Mouse (Mus musculus) adrenal gland, postnatal 4 days (tissue): ENCODE results near the gene Intu. TPM values are rescaled to one million over a fixed set of nuclear protein-coding genes. Genes with fewer than 3 reads are reported as not detected.

Source experiments
- DNase-seq, 2 experiments: peaks; one replicate each; pipeline ENCODE4 v3.0.0; 2021 to 2022; ENCODE audit warnings: low spot score in 2 of 2, mixed read lengths in 2 of 2
- total RNA-seq, 2 experiments: library from RNA; stranded (reverse); gene quantifications; 2 replicates each; pipeline ENCODE4 v1.2.3; 2021

The Intu gene
- total RNA-seq, 2 experiments from 2014 or later = 3.1 to 3.5 TPM

- no peak for DNase-seq
These were observed 3.9 kb upstream of the Intu start for GRCm38 (mm10) chr3:40527218-40527617.

DNA sequence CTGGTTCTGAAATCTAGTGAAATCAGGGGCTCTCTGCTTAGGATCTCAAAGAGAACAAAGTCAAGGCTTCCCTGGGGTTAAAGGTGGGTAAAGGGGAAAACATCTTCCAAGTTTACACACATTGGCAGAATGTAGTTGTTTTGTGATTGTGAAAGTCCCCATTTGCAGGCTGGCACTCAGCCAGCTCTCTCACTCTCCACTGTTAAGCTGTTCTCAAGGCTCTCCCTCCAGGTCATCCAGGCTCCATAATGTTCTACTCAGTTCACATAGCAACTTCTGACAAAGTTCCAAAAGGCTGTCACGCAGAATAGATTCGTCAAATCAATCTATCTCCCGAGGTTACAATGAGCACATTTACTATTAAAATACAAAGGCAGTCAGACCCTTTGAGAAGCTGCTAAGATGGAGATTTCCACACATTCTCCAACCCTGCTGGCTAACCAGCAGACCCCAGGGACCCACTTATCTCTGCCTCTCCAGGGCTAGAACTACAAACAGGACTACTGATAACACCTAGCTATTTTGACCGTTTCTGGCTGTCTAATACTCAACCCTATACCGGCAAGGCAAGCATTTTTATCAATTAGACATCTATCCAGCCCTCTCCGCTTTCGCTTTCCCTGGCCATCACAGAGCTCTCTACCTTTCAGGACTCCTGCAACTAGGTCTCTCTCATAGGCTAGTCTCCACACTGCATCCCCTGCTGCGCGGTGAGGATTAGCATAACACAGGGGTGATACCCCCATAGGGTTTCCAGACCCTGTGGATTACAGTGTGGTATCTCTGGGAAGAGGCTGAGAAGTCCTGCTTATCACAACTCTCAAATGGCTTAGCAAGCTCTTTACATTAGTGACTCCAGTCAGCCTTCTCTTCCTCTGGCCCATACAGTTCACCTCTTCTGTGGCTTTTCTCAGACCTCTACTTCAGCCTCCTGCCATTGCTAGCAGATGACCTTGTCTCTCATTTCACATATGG is 2.8 kb upstream of the Intu start:
- DNase-seq = no peak

- DNase-seq = no peak
These were observed 2.1 kb upstream of the Intu start for GRCm38 (mm10) chr3:40528958-40529357.

- no peak for DNase-seq
These were observed 241 bp upstream of the Intu start for GRCm38 (mm10) chr3:40530845-40531244.

DNA sequence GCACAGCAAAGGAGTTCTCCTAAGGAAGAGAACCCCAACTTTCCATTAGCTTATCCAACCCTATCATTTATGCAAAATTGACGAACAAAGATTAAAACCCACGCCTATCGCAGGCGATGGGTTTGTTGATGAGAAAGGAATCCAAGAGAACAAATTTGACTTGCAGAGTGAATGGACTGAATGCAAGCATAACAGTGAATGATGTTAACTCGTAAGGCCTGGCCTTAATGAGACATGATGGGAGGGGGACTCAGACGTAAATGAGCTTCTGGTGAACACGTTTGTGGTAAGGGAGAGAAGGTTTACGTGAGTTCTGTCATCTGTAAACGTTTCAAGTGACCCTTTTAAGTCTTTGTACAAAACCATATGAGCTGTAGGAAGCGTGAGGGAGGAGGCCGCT is 1.2 kb downstream of the Intu start:
- no peak for DNase-seq

DNA sequence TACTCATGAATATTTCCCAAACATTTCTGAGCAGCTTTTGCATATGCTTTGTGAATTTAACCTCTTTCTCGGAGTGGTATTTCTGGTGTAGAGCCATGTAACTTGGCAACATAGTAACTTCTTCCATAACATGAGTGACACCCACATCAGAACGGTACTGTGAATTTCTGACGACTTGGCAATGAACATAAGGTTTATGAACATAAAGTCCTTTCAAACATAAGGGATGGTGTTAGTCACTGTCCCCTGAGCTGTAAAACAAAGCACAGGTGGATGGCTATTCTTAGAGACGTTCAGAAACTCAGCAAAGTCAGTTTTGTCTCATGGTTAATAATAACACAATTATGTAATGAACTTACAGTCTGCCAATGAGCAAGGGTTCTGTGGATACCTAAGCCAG is 3.1 kb downstream of the Intu start:
- DNase-seq = no peak

- peak; percentile 70 to 82 for DNase-seq
These were observed 9.8 kb downstream of the Intu start for GRCm38 (mm10) chr3:40540567-40541554.

DNA sequence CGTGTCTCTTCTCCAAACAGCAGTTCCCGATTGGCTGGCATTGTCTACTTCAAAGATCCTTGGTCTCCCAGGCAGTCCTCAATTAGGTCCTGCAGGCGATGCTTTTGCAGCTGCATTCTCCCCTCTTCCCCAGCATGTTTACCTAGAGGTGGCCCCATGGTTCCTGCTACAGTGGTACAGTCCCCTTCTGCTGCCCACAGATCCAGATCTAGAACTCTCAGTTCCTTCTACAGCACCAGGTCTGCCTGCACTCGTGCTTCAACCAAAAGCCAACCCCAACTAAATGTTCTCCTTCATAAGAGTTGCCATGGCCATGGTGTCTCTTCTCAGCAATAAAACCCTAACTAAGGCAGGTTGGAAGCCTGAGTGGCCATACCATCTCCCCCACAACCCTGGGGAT is 15.5 kb downstream of the Intu start:
- DNase-seq = no peak

DNA sequence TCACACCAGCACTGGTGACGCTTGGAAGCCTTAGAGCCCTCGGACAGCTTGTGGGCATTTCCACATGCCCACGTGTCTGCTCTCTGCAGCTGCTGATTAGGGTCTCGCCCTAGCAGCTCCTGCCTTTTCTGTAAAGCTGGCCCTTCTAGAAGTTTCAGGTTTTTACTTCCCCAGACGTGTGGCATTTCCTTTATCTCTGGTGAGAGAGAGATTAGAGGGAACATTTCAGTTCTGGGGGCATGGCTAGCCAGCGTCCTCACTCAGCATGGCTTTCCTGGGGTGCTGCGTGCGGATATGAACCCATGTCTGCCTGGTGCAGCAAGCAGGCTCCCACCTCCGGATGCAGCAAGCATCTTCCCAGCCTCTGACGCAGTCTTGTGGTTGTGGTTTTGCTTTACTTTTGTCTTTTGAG is 121.9 kb downstream of the Intu start:
- DNase-seq = no peak

DNA sequence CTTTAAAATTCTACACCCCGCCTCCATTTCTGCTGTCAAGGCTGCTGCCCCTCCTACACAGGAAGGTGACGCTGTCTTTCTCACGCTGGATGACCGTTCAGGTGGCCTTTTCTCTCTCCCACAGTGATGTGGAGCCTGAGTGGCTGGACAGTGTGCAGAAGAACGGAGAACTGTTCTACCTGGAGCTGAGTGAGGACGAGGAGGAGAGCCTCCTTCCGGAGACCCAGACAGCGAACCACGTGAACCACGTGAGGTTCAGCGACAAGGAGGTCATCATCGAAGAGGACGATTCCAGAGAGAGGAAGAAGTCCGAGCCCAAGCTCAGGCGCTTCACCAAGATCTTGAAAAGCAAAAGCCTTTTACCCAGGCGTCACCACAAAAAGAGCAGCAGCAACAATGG is 122.5 kb downstream of the Intu start:
- no peak for DNase-seq

DNA sequence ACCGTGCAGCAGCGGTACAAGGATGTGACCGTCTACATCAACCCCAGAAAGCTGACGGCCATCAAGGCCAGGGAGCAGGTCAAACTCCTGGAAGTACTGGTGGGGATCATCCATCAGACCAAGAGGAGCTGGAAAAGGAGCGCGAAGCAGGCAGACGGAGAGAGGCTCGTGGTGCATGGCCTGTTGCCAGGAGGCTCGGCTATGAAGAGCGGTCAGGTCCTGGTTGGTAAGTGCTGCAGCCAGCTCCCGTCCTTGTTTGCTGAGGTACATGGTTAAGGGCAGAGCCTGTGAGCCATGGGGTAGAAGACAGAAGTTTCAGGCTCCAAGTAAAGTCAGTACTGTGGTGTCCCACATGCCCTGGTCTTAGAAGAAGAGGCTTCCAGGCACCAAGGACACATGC is 122.9 kb downstream of the Intu start:
- DNase-seq = no peak

DNA sequence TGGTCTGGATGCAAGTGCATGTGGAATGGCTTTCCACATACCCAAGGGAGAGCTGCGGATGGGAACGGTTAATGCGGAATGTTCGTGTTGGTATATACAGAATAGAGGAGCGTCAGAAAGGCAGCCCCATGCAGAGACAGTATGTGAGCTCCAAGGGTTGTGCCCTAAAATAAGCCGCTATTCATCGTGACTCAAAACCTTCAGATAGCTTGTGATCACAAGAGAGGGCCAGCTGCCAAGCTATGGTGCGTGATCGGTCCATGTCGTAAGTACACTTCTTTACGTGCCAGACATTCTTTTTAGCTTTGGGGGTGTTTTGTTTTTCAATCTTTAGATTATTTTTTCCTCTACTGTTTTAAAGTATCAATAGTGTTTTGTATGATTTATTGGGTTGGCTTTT is 124.5 kb downstream of the Intu start:
- DNase-seq = no peak

GRCm38 (mm10) chr3:40656339-40656738 is 125.3 kb downstream of the Intu start:
- no peak for DNase-seq

DNA sequence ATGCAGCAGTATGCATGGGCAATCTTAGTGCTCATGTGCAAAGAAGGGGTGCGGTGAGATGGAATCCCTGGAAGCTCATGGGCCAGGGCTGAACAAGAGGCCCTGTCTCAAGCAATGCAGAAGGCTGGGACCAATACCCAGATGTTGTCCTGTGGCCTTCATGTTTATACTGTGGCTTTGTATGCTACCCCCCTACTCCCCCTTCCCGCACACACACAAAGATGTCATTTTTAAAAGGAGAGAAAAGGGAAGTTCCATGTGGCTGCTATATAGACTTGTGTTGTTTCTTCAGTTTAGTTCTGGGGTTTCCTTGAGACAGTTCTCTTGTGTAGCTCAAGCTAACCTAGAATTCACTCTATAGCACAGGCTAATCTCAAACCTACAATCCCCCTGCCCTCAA is 129.1 kb downstream of the Intu start:
- DNase-seq = no peak

GRCm38 (mm10) chr3:40666109-40666508 is 135.0 kb downstream of the Intu start:
- no peak for DNase-seq

DNA sequence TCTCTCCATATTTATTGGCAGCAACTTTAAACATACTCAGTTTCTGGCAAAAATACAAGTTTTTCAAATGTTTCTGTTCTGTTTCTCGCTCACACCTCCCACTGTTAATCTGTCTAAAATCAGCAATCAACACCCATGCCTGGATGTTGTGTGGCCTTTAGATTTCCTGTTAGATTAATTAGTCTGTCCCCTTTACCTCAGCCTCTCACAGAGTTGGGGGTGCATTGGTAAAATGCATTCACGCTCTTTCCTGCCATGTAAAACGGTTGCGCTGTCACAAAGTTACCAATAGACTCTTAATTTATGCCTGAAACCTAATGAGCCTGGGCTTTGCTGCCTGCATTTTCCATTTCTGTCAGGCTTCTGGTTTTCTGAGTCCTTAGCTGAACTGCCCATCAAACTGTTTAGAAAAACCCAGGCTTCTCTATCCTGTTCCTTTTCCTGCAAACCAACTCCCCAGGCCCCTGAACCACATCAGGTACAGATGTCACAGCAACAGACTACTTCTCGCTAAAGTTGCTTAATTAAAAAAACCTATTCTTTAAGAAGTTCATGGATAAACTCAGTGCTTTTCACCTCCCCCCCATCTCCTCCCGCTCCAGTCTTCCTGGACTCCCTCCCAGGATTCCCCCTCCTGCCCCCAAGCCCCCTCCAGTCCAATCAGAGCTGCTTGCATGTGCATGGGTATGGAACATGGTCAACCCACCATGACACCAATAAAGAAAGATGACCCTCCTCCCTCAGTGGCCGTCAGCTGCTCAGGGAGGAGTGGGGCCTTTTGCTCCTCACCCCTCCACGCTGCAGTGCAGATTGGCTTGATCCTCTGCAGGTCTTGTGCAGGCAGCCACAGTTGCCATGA is 136.0 kb downstream of the Intu start:
- DNase-seq = no peak

DNA sequence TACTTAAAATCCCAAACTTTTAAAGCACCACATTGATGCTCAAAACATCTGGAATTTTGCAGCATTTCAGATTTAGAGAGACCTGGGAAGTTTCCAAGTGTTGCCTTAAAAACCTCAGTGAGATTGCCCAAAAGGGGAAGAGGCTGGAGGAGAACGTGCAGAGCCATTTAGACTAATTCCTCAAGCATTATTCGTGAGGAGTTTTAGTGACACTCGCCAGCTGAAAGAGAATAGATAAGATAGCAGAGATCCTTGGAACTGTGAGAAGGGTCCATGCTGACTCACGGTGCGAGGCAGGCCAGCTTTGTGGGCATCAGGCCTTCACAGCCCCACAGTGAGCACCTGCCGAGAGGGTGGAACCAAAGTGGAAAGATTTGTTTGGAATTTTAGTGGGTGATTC is 137.8 kb downstream of the Intu start:
- DNase-seq = no peak

DNA sequence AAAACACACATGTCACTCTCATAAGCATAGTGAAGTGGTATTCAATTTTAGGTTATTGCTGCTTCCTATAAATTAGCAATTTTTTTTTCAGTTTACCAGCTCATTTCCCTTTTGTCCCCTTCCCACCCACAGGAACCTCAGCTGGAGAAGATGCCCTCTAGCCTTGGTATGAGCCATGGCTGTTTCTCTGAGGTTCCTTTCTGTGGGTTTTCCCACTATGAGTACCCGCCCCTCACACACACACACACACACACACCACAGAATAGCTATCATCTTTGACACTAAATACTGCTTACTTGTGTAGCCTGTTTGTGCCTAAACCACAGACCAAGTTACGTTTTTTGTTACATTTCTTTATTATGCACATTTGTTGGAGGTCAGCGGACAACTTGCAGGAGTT is 138.3 kb downstream of the Intu start:
- DNase-seq = no peak

- DNase-seq = no peak
These were observed 142.4 kb downstream of the Intu start for GRCm38 (mm10) chr3:40673515-40673914.

DNA sequence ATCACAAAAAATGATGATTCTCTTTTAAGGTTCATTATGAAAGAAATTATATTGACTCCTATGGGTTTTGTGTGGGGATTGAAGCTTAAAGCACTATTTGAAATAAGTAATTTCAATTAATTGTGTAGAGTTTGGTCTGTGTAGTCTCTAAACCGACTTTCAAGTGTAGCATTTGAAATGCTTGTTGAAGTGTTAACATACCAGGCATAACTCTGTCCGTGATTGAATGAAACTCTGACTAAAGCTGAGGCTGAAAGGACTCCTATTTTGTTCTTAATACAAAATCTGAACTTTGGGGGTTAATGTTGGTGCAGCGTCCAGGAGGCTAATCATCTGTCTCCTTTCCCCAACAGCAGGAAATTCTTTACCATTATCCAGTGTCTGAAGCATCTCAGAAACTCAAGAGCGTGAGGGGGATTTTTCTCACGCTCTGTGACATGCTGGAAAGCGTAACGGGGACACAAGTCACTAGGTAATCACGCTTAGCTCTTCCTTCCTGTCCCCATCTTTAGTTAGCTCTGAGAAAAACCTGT is 143.9 kb downstream of the Intu start:
- DNase-seq = no peak

DNA sequence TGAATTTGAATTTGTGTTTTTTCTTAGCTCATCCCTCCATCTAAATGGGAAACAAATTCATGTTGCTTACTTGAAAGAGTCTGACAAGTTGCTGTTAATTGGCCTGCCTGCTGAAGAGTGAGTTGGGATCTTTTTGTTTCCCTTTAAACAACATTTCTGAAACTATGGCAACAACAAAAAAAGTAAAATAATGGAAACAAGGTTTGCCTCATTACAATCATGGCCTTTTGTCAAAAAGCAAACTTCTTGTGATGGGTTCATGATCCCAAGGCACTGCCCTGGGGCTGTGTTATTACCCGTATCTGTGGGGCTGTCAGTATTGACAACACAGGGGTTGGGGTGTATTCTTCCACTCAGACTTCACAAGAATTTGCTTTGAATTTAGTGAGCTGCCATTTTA is 147.8 kb downstream of the Intu start:
- no peak for DNase-seq
